Mouse (Mus musculus) stomach, embryonic 16.5 days (tissue): ENCODE measurements around the gene Sorcs2. TPM values are rescaled to one million over a fixed set of nuclear protein-coding genes. Genes with fewer than 3 reads are reported as not detected.

Experiments
- ATAC-seq: fragments of 200-750 bp; cut with Nextera tagmentation; 2 replicates; pipeline ENCODE4 v1.8.0; 2017; ENCODE audit warnings: moderate number of reproducible peaks, moderate TSS enrichment; ENCODE audit not compliant: insufficient read depth, low FRiP score
- H3K27ac ChIP-seq: fragments of 300-500 bp; sonication (generic); 2 replicates; pipeline ENCODE4 v1.5.1; 2014; ENCODE audit warnings: low read length
- H3K27me3 ChIP-seq: fragments of 300-500 bp; sonication (generic); 2 replicates; pipeline ENCODE4 v1.6.1; 2014; ENCODE audit warnings: low read length, control low read depth, mixed read lengths; ENCODE audit not compliant: control insufficient read depth, insufficient read depth
- H3K36me3 ChIP-seq: fragments of 300-500 bp; sonication (generic); 2 replicates; pipeline ENCODE4 v1.6.1; 2014; ENCODE audit warnings: low read length; ENCODE audit not compliant: control insufficient read depth, insufficient read depth
- H3K4me1 ChIP-seq: fragments of 300-500 bp; sonication (generic); 2 replicates; pipeline ENCODE4 v1.6.1; 2014; ENCODE audit warnings: low read length, control low read depth, mixed read lengths; ENCODE audit not compliant: control insufficient read depth, insufficient read depth
- H3K4me2 ChIP-seq: fragments of 300-500 bp; sonication (generic); 2 replicates; pipeline ENCODE4 v1.6.1; 2014; ENCODE audit warnings: low read depth, low read length, mixed read lengths
- H3K4me3 ChIP-seq: fragments of 300-500 bp; sonication (generic); replicated peaks from 2 replicates; pipeline ENCODE4 v1.5.1; 2014; ENCODE audit warnings: mild to moderate bottlenecking, low read length
- H3K9ac ChIP-seq: fragments of 300-500 bp; sonication (generic); 2 replicates; pipeline ENCODE4 v1.6.1; 2014; ENCODE audit warnings: low read length
- H3K9me3 ChIP-seq: fragments of 300-500 bp; sonication (generic); replicated peaks from 2 replicates; pipeline ENCODE4 v1.6.1; 2016; ENCODE audit warnings: low read length, control low read depth; ENCODE audit not compliant: control insufficient read depth
- WGBS: fragments of 180-500 bp; shearing (Covaris S2); extraction: QIAGEN DNeasy Blood & Tissue Kit; methylation state at CpG from one replicate; pipeline ENCODE4 v1.1.7; 2014; 5-methylcytosine and 5-hydroxymethylcytosine counted together
- polyA plus RNA-seq: library from polyadenylated mRNA; unstranded; fragments of >200 nt; fragmentation: Nextera tagmentation; extraction: Ambion mirVana; gene quantifications from 2 replicates; pipeline ENCODE4 v1.2.1, GENCODE M21; 2015

Gene Sorcs2
- polyA plus RNA-seq, 1 experiment from 2014 or later: 11.8 TPM

DNA sequence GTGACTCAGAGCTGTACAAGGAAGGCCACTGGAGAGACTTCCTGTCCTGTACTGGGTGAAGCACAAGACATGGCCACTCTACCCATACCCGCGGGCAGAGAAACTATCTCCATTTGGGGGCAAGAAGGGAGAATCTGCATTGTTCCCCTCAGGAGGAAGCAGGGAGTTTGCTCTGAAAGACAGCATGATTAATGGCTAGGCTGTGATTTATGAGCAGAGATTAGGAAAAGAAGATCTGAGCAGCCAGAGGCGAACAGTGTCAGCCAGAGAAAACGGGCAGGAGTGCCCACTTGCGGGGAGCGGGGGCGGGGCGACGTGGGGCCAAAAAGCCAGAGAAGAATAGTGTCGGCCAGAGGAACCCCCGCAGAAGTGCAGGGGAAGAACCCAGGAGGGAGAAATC lies 29.9 kb upstream of the Sorcs2 start:
- no peak for ATAC-seq
- H3K4me1 ChIP-seq: peaks cover 6% of the 10 kb centered on the region; the same call in 1 of the 2 replicates
- WGBS: 18% methylated on average over 11 of the region's 11 CpGs

DNA sequence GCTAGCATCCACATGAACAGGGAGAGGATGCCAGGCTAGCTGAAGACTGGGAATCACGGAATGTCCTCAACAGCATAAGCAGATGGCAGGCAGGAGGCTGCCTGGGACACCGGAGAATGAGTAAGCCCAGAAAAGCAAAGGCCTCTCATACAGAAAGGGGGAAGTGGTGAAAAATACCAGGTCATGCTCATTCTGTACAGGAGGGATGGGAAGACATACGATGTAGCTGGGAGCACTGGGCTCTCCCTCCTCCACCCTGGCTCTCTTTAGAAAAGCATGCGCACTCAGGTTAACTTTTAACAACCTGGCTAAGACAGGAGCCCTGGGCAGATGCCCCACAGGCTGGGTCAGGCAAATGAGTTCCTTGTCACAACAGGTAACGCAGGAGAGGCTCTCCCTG lies 28.5 kb upstream of the Sorcs2 start:
- Histone ChIP-seq H3K27ac (no peak overlapping the region), H3K36me3 (no peaks in the 10 kb centered on the region), H3K9ac (no peak overlapping the region), H3K4me1 (peaks cover 6% of the 10 kb centered on the region; the same call in 1 of the 2 replicates), H3K4me3 (no peak overlapping the region), H3K4me2 (no peak overlapping the region), H3K27me3 (no peaks in the 10 kb centered on the region), H3K9me3 (no peaks in the 10 kb centered on the region)
- ATAC-seq: no peak
- WGBS: 55% methylated on average over 5 of the region's 5 CpGs

More for the DNA sequence above, 29.9 kb upstream of the Sorcs2 start:
- Histone ChIP-seq H3K27ac (no peak overlapping the region), H3K27me3 (no peaks in the 10 kb centered on the region), H3K4me2 (no peak overlapping the region), H3K9ac (no peak overlapping the region; the same call in 1 of the 2 replicates), H3K9me3 (no peaks in the 10 kb centered on the region), H3K36me3 (no peaks in the 10 kb centered on the region), H3K4me3 (no peak overlapping the region)

DNA sequence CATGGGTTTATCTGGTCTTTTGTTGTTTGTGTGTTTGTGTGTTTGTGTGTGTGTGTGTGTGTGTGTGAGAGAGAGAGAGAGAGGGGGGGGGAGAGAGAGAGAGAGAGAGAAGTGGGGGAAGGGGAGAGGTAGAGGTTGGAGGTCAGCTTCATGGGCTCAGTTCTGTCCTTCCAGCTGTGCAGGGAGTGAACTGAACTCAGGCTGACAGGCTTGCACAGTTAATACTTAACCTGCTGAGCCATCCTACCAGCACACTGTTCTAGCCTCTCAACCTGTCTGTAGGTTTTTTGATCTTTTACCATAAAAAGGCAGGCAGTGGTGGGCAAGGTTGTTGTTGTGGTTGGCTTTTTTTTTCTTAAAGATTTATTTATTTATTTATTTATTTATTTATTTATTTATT lies 26.7 kb upstream of the Sorcs2 start:
- Histone ChIP-seq H3K27me3 (no peaks in the 10 kb centered on the region), H3K27ac (no peak overlapping the region), H3K9me3 (no peaks in the 10 kb centered on the region), H3K9ac (no peak overlapping the region), H3K4me1 (peaks cover 6% of the 10 kb centered on the region; the same call in 1 of the 2 replicates), H3K4me2 (no peak overlapping the region), H3K36me3 (no peaks in the 10 kb centered on the region), H3K4me3 (no peak overlapping the region)
- no peak for ATAC-seq

DNA sequence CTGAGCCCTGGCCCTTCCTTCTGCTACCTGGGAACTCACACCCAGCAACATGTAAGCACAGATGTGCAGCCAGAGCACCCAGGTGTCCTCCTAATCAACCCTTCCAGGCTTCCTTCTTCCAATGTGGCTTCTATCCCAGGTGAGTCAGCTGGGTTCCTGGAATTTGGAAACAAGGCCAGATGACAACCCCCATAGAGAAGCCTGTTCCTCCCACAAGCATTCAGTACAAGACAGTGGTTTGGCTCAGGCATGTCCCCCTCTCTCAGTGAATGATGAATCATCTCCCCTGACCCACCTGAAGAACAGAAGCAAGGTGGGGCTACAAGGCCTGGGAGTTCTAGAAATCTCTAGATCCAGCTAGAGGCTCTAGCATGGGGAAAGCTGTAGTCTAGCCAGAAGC lies 24.8 kb upstream of the Sorcs2 start:
- no peaks in the 10 kb centered on the region for H3K9me3 ChIP-seq
- H3K4me1 ChIP-seq: peaks cover under 1% of the 10 kb centered on the region; the same call in 1 of the 2 replicates
- H3K4me3 ChIP-seq: no peak overlapping the region
- H3K9ac ChIP-seq: no peak overlapping the region
- H3K4me2 ChIP-seq: no peak overlapping the region
- H3K27ac ChIP-seq: no peak overlapping the region
- no peak for ATAC-seq
- H3K27me3 ChIP-seq: no peaks in the 10 kb centered on the region
- no peaks in the 10 kb centered on the region for H3K36me3 ChIP-seq

DNA sequence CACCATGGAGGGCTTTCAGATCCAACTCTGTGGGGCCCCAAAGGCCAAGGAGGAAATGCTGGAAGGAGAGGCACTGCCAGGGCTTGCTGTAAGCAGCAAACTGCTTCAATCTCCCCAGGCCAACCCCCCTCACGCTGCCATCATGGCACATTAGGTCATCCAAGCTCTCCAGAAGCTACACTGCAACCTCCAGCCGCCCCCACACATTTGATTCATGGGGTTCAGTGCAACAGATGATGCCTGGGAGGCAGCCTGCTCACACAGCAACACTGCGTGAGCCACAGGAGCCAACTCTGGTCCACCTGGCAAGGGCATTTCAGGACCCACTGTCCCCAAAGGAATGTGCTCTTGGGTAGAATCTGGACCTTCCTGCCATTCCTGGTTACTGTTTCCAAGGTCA lies 21.9 kb upstream of the Sorcs2 start:
- no peak overlapping the region for H3K9ac ChIP-seq
- H3K36me3 ChIP-seq: no peaks in the 10 kb centered on the region
- no peak overlapping the region for H3K4me2 ChIP-seq
- H3K27me3 ChIP-seq: no peaks in the 10 kb centered on the region
- WGBS: 64% methylated on average over 3 of the region's 3 CpGs
- ATAC-seq: no peak
- no peaks in the 10 kb centered on the region for H3K4me1 ChIP-seq
- no peak overlapping the region for H3K27ac ChIP-seq
- no peak overlapping the region for H3K4me3 ChIP-seq
- H3K9me3 ChIP-seq: no peaks in the 10 kb centered on the region

DNA sequence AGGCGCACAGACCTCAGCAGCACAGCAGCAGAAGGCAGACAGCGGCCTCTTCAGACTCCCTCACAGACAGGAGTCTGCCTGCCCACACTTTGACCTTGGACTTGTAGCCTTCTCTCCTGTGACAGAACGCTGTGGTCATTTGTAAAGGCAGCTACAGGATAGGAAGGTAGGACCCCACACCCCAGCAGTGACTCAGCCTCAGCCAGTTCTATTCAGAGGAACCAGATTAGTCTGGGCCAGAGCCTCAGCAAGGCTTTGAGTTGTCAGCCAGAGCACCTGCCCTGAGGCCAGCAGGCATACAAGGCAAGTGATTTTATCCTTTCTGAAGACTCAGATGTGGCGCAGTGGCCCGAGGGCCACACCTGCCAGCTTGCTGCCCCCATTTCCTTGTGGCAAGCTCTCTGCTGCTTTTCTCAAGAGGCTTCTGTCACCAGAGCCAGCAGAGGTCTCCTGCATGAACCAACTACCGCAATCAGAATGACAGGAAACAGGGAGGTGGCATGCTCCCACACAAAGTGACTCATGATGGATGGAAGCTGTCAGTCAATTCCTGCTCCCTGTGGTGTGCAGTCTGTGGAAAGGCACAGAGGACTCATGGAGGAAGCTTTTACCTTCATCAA lies 16.9 kb upstream of the Sorcs2 start:
- no peaks in the 10 kb centered on the region for H3K36me3 ChIP-seq
- H3K4me2 ChIP-seq: no peak overlapping the region
- H3K4me3 ChIP-seq: no peak overlapping the region
- H3K27ac ChIP-seq: no peak overlapping the region
- WGBS: 69% methylated on average over 6 of the region's 6 CpGs
- H3K4me1 ChIP-seq: no peaks in the 10 kb centered on the region
- H3K9ac ChIP-seq: no peak overlapping the region
- H3K9me3 ChIP-seq: no peaks in the 10 kb centered on the region
- no peaks in the 10 kb centered on the region for H3K27me3 ChIP-seq
- ATAC-seq: no peak

DNA sequence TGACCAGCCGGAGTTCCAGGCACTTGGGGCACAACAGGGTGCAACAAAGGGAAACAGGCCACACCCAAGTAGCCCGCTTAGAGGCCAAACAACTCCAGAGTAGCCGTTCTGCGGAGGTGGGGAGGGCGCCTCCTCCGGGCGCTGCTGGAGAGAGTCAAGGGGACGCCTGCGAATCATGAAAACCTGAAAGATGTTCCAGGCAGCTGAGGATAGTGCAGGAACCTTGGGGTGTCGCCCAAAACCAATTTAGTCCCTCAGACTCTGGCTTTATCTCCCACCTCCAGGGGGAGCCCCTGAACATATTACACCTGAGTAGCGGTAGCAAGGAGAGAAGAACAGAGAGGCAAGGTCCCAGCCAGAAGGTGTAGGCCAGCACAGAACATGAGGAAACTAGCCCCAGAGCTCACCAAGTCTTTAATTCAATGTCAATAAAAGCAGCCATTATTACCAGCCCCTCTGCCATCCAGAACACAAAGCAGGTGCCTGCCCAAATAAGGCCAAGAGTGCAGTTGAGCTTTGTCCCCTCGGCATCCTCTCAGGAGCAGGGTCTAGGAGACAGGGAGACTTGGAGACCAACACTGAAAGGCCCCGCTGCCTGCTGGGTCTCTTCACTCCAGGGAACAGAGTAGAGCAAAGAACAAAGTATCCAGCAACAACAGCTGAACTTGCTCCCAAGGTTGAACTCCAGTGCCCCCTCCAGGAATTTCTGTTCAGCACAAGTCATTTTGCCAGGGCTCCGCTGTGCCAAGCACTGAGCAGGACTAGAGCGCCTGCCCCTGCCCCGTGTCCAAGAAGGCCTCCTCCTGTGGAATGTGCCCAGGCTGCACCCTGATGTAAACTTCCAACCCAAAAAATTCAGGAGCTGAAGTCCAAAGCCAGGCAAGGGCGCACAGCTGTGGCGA lies 775 bp upstream of the Sorcs2 start:
- no peaks in the 10 kb centered on the region for H3K27me3 ChIP-seq
- H3K9ac ChIP-seq: 0 out of 2 replicates have a peak overlapping the region, but pooled peaks have one; percentile 29
- no peak overlapping the region for H3K4me3 ChIP-seq
- ATAC-seq: peak; percentile 27; the same call in 1 of the 2 replicates
- H3K9me3 ChIP-seq: no peaks in the 10 kb centered on the region
- H3K36me3 ChIP-seq: no peaks in the 10 kb centered on the region
- WGBS: 11% methylated on average over 18 of the region's 18 CpGs
- H3K27ac ChIP-seq: no peak overlapping the region
- peak overlapping the region; percentile 99 for H3K4me2 ChIP-seq
- peaks cover 22% of the 10 kb centered on the region for H3K4me1 ChIP-seq

DNA sequence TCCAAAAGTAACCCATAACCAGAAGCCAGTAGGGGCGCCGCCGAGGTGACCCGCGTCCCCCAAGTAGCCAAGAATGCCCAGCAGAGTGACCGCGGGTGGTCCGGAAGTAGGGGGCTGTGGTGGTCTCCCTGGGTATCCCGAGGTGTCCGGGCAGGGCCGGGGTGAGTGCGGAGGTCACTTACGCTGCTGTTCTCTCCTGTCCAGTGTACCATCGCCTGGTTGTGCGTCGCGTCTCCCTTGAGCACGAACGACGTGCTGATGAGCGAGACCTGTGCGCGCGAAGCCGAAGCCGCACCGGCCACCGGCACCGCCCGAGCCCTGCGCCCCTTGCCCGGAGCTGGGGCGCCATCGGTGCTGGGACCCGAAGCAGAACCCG lies 567 bp downstream of the Sorcs2 start:
- Histone ChIP-seq H3K4me2 (peak overlapping the region; percentile 99), H3K36me3 (no peaks in the 10 kb centered on the region), H3K27ac (no peak overlapping the region), H3K9ac (peak overlapping the region; percentile 88), H3K4me3 (peak overlapping the region; percentile 77), H3K27me3 (no peaks in the 10 kb centered on the region), H3K9me3 (no peaks in the 10 kb centered on the region), H3K4me1 (peaks cover 22% of the 10 kb centered on the region)
- under 1% methylated on average over 36 of the region's 36 CpGs for WGBS
- ATAC-seq: peak; percentile 3; the same call in 1 of the 2 replicates
